Comparison of ENCODE assay signal across 18 mouse cellular contexts in the genomic region with DNA sequence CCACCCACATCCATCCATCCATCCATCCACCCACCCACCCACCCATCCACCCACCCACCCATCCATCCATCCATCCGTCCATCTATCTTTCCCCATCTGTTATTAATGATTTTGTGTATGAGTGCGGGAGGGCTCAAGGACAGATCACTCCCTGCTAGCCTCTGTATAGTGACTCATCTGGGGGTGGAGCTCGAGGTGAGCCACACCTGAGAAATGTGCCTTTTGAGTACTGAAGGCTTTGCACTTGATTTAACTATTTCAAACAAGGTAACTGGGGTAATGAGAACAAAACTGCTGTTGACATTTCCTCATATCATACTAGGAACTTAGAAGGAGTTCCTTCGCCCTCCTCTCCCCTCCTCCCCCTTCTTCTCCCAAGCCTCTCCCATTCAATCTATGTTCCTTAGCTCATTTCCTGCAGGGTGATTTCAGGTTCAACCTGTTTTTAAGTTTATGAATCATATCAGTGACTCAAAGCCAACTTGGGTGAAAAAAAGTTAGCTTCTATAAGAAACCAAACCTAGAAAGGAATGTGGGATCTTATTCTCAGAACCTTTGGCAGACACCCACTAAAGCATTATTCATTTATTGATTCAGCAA. TPM values are rescaled to one million over a fixed set of nuclear protein-coding genes. Genes with fewer than 3 reads are reported as not detected.
DNase-seq lines count a peak whose midpoint lies in the region; ATAC-seq and TF ChIP-seq lines count a peak whose summit lies in the region.
"Had no signal": no experiment of that assay in that cellular context is flagged by ENCODE, and none has a peak within 500 bp of the region (broad histone marks: within the 10 kb centered on the region; RNA-seq: fewer than 3 reads in every experiment).

No protein-coding gene starts in this region.

- WGBS in lung, embryonic 14.5 days, result 54% methylated on average over 4 of the region's 4 CpGs
- WGBS in intestine, embryonic 14.5 days, result 62% methylated on average over 4 of the region's 4 CpGs
- WGBS in stomach, embryonic 14.5 days, result 55% methylated on average over 4 of the region's 4 CpGs

- no peaks in the 10 kb centered on the region for H3K4me1 ChIP-seq in lung, embryonic 14.5 days (ENCODE audit: insufficient read depth)
- no peaks in the 10 kb centered on the region for H3K4me1 ChIP-seq in intestine, embryonic 14.5 days (replicated peaks; ENCODE audit: control insufficient read depth, insufficient read depth, low read length)
- no peaks in the 10 kb centered on the region for H3K4me1 ChIP-seq in stomach, embryonic 14.5 days (ENCODE audit: control insufficient read depth, insufficient read depth, low read length)
- H3K4me1 ChIP-seq: embryonic facial prominence, embryonic 12.5 days; hindbrain, embryonic 12.5 days; limb, embryonic 12.5 days; liver, embryonic 15.5 days had no signal

- peak; percentile 58 for DNase-seq in lung, embryonic 14.5 days
- DNase-seq in lung, postnatal 14 days, result no peak
- peak; percentile 58 for DNase-seq in NIH3T3 (ENCODE audit: low read depth)
- no peak for DNase-seq in intestine, embryonic 14.5 days (ENCODE audit: low spot score)
- DNase-seq in layer of hippocampus, adult 8-10 months (ENCODE audit: low spot score in 2 of 2), result no peak
- no peak for DNase-seq in layer of hippocampus, adult 2 months (ENCODE audit: low spot score in 2 of 2)
- DNase-seq: adrenal gland, postnatal 14 days; cerebellum, adult 18-20 months; gastrocnemius, postnatal 14 days; kidney, adult 11 months; kidney, postnatal 25 days; layer of hippocampus, postnatal 36 days; right cerebral cortex, adult 18-20 months had no signal

- TF ChIP-seq CTCF in lung, embryonic 14.5 days (IDR thresholded peaks at IDR 0.05; ENCODE audit: low read depth), result no peak
- no peak for TF ChIP-seq CTCF in layer of hippocampus, adult 2 months (conservative IDR thresholded peaks at IDR 0.05)

- no peak overlapping the region for H3K9ac ChIP-seq in lung, embryonic 14.5 days
- H3K9ac ChIP-seq in intestine, embryonic 14.5 days (ENCODE audit: low read length), result no peak overlapping the region
- H3K9ac ChIP-seq in stomach, embryonic 14.5 days (replicated peaks; ENCODE audit: low read depth, low read length), result no peak overlapping the region
- H3K9ac ChIP-seq: embryonic facial prominence, embryonic 12.5 days; hindbrain, embryonic 12.5 days; limb, embryonic 12.5 days; liver, embryonic 15.5 days had no signal

- no peaks in the 10 kb centered on the region for H3K27me3 ChIP-seq in lung, embryonic 14.5 days (ENCODE audit: insufficient read depth, low read length)
- no peaks in the 10 kb centered on the region for H3K27me3 ChIP-seq in intestine, embryonic 14.5 days (replicated peaks; ENCODE audit: control insufficient read depth, insufficient read depth, low read length)
- H3K27me3 ChIP-seq in stomach, embryonic 14.5 days (ENCODE audit: control insufficient read depth, insufficient read depth, low read length), result no peaks in the 10 kb centered on the region
- H3K27me3 ChIP-seq: embryonic facial prominence, embryonic 12.5 days; hindbrain, embryonic 12.5 days; limb, embryonic 12.5 days; liver, embryonic 15.5 days had no signal

- ATAC-seq in lung, embryonic 14.5 days (ENCODE audit: insufficient read depth), result peak; percentile 66; the same call in 1 of the 2 replicates
- ATAC-seq in intestine, embryonic 14.5 days (replicated peaks; ENCODE audit: low FRiP score, low TSS enrichment, low read depth), result peak; percentile 88
- peak; percentile 92 for ATAC-seq in stomach, embryonic 14.5 days (ENCODE audit: insufficient number of reproducible peaks, insufficient read depth, low FRiP score, low read depth)

- H3K27ac ChIP-seq in lung, embryonic 14.5 days (ENCODE audit: low read depth), result no peak overlapping the region
- H3K27ac ChIP-seq in intestine, embryonic 14.5 days (ENCODE audit: low read depth), result no peak overlapping the region
- no peak overlapping the region for H3K27ac ChIP-seq in stomach, embryonic 14.5 days (ENCODE audit: low read length)
- H3K27ac ChIP-seq in layer of hippocampus, adult 2 months, result no peak overlapping the region
- H3K27ac ChIP-seq: embryonic facial prominence, embryonic 12.5 days; hindbrain, embryonic 12.5 days; limb, embryonic 12.5 days; liver, embryonic 15.5 days had no signal

- H3K9me3 ChIP-seq in lung, embryonic 14.5 days (ENCODE audit: low read depth, low read length), result no peaks in the 10 kb centered on the region
- H3K9me3 ChIP-seq in intestine, embryonic 14.5 days (ENCODE audit: control insufficient read depth, low read length), result no peaks in the 10 kb centered on the region
- H3K9me3 ChIP-seq in stomach, embryonic 14.5 days (ENCODE audit: control insufficient read depth, low read depth, low read length), result no peaks in the 10 kb centered on the region
- H3K9me3 ChIP-seq: embryonic facial prominence, embryonic 12.5 days; hindbrain, embryonic 12.5 days; limb, embryonic 12.5 days; liver, embryonic 15.5 days had no signal

- no peaks in the 10 kb centered on the region for H3K36me3 ChIP-seq in lung, embryonic 14.5 days (ENCODE audit: insufficient read depth)
- no peaks in the 10 kb centered on the region for H3K36me3 ChIP-seq in intestine, embryonic 14.5 days (ENCODE audit: control insufficient read depth, insufficient read depth, low read length)
- H3K36me3 ChIP-seq in stomach, embryonic 14.5 days (ENCODE audit: control insufficient read depth, insufficient read depth, low read length), result no peaks in the 10 kb centered on the region
- H3K36me3 ChIP-seq: embryonic facial prominence, embryonic 12.5 days; hindbrain, embryonic 12.5 days; limb, embryonic 12.5 days; liver, embryonic 15.5 days had no signal

- H3K4me2 ChIP-seq in lung, embryonic 14.5 days, result no peak overlapping the region
- no peak overlapping the region for H3K4me2 ChIP-seq in intestine, embryonic 14.5 days (ENCODE audit: low read length)
- no peak overlapping the region for H3K4me2 ChIP-seq in stomach, embryonic 14.5 days (replicated peaks; ENCODE audit: low read depth, low read length)
- H3K4me2 ChIP-seq: embryonic facial prominence, embryonic 12.5 days; hindbrain, embryonic 12.5 days; limb, embryonic 12.5 days; liver, embryonic 15.5 days had no signal

- no peak overlapping the region for H3K4me3 ChIP-seq in lung, embryonic 14.5 days (ENCODE audit: low read depth, low read length)
- no peak overlapping the region for H3K4me3 ChIP-seq in intestine, embryonic 14.5 days (ENCODE audit: low read depth, low read length)
- no peak overlapping the region for H3K4me3 ChIP-seq in stomach, embryonic 14.5 days (ENCODE audit: low read depth, low read length)
- no peak overlapping the region for H3K4me3 ChIP-seq in layer of hippocampus, adult 2 months
- H3K4me3 ChIP-seq: embryonic facial prominence, embryonic 12.5 days; hindbrain, embryonic 12.5 days; limb, embryonic 12.5 days; liver, embryonic 15.5 days had no signal

RNA-seq across cellular contexts. Expression of gene Mboat1, which starts 27.2 kb away (rescaled TPM):
- 25.9 and 28.3 TPM in 2 replicates for polyA plus RNA-seq in lung, embryonic 14.5 days (2014; fragmentation: Nextera tagmentation; extraction: Ambion mirVana)
- polyA plus RNA-seq in intestine, embryonic 14.5 days (2014; fragmentation: Nextera tagmentation; extraction: Ambion mirVana), result 49.4 and 49.6 TPM in 2 replicates
- 38.2 and 45.7 TPM in 2 replicates for polyA plus RNA-seq in stomach, embryonic 14.5 days (2014; fragmentation: Nextera tagmentation; extraction: Ambion mirVana)
- total RNA-seq in layer of hippocampus, adult 8-10 months (2022), result 1 to 10 TPM; 1.5 to 2.9 (median 2.6) TPM
- 1 to 10 TPM; 1.5 to 2.2 TPM for total RNA-seq in layer of hippocampus, adult 2 months (2021)

Comparison
In these comparisons a context has a peak if more than half of its experiments do, and no peak if none do; other contexts are left out.
1. DNase-seq: peak in lung, embryonic 14.5 days (single experiment) and NIH3T3 (single experiment); none in lung, postnatal 14 days (single experiment), intestine, embryonic 14.5 days (single experiment), layer of hippocampus, adult 8-10 months (0 of 2) and layer of hippocampus, adult 2 months (0 of 2).
2. Peak in every context shown above with its lines, with median percentiles within 50 percentile points of each other: ATAC-seq.